Mouse (Mus musculus): ENCODE data around the gene Scaf8. TPM values are rescaled to one million over a fixed set of nuclear protein-coding genes. Genes with fewer than 3 reads are reported as not detected.
A peak's percentile ranks its signal among the peaks of the same experiment; 100 is the strongest.
"Not testable (repeated sequence)": the region's sequence is repeated elsewhere in the genome, so short reads cannot be mapped to it uniquely, and the experiment has no call there.

The Scaf8 gene
- polyA plus RNA-seq, 1 experiment: 15.8 TPM

- no peak overlapping the region for H3K27ac ChIP-seq (ENCODE audit: control insufficient read depth, insufficient read depth, low read depth, low read length, poor library complexity)
- no peak for TF ChIP-seq CTCF (IDR thresholded peaks at IDR 0.05; ENCODE audit: control insufficient read depth, insufficient read depth, low read length)
- TF ChIP-seq POLR2A (IDR thresholded peaks at IDR 0.05; ENCODE audit: borderline replicate concordance, control insufficient read depth, low read depth, low read length): no peak
- no peaks in the 10 kb centered on the region; the same call in 1 of the 2 replicates for H3K4me1 ChIP-seq (ENCODE audit: control insufficient read depth, insufficient read depth, low read length)
- H3K4me3 ChIP-seq (replicated peaks; ENCODE audit: control insufficient read depth, low read depth, low read length): no peak overlapping the region
- 43% methylated on average over 6 of the region's 6 CpGs for WGBS
Measured at GRCm38 (mm10) chr17:3104154-3104931, 10.4 kb upstream of the Scaf8 start.

GRCm38 (mm10) chr17:3105022-3105421 is 9.8 kb upstream of the Scaf8 start:
- TF ChIP-seq POLR2A (IDR thresholded peaks at IDR 0.05; ENCODE audit: borderline replicate concordance, control insufficient read depth, low read depth, low read length) (no peak), CTCF (IDR thresholded peaks at IDR 0.05; ENCODE audit: control insufficient read depth, insufficient read depth, low read length) (no peak)
- Histone ChIP-seq H3K27ac (ENCODE audit: control insufficient read depth, insufficient read depth, low read depth, low read length, poor library complexity) (no peak overlapping the region), H3K4me1 (ENCODE audit: control insufficient read depth, insufficient read depth, low read length) (no peaks in the 10 kb centered on the region; the same call in 1 of the 2 replicates), H3K4me3 (replicated peaks; ENCODE audit: control insufficient read depth, low read depth, low read length) (no peak overlapping the region)
- 76% methylated on average over 1 of the region's 1 CpGs for WGBS

GRCm38 (mm10) chr17:3113737-3114357 is 925 bp upstream of the Scaf8 start:
- no peak for TF ChIP-seq POLR2A (IDR thresholded peaks at IDR 0.05; ENCODE audit: borderline replicate concordance, control insufficient read depth, low read depth, low read length)
- TF ChIP-seq CTCF (IDR thresholded peaks at IDR 0.05; ENCODE audit: control insufficient read depth, insufficient read depth, low read length): no peak
- Histone ChIP-seq H3K27ac (ENCODE audit: control insufficient read depth, insufficient read depth, low read depth, low read length, poor library complexity) (peak overlapping the region; percentile 100), H3K4me1 (ENCODE audit: control insufficient read depth, insufficient read depth, low read length) (peaks cover 1% of the 10 kb centered on the region; the same call in 1 of the 2 replicates), H3K4me3 (replicated peaks; ENCODE audit: control insufficient read depth, low read depth, low read length) (peak overlapping the region; percentile 83)
- under 1% methylated on average over 16 of the region's 16 CpGs for WGBS

- no peak for TF ChIP-seq CTCF (IDR thresholded peaks at IDR 0.05; ENCODE audit: control insufficient read depth, insufficient read depth, low read length)
- peak; percentile 23; the same call in 1 of the 2 replicates for TF ChIP-seq POLR2A (IDR thresholded peaks at IDR 0.05; ENCODE audit: borderline replicate concordance, control insufficient read depth, low read depth, low read length)
- Histone ChIP-seq H3K27ac (ENCODE audit: control insufficient read depth, insufficient read depth, low read depth, low read length, poor library complexity) (peak overlapping the region; percentile 100), H3K4me3 (replicated peaks; ENCODE audit: control insufficient read depth, low read depth, low read length) (peak overlapping the region; percentile 83), H3K4me1 (ENCODE audit: control insufficient read depth, insufficient read depth, low read length) (peaks cover 1% of the 10 kb centered on the region; the same call in 1 of the 2 replicates)
- WGBS: under 1% methylated on average over 31 of the region's 31 CpGs
Measured at GRCm38 (mm10) chr17:3114358-3114719, 433 bp upstream of the Scaf8 start.

- Histone ChIP-seq H3K4me1 (ENCODE audit: control insufficient read depth, insufficient read depth, low read length) (peaks cover 1% of the 10 kb centered on the region; the same call in 1 of the 2 replicates), H3K4me3 (replicated peaks; ENCODE audit: control insufficient read depth, low read depth, low read length) (peak overlapping the region; percentile 83), H3K27ac (ENCODE audit: control insufficient read depth, insufficient read depth, low read depth, low read length, poor library complexity) (peak overlapping the region; percentile 100)
- 1% methylated on average over 46 of the region's 47 CpGs for whole genome bisulfite sequencing
- TF ChIP-seq POLR2A (IDR thresholded peaks at IDR 0.05; ENCODE audit: borderline replicate concordance, control insufficient read depth, low read depth, low read length): peak; percentile 42; the same call in 1 of the 2 replicates
- TF ChIP-seq CTCF (IDR thresholded peaks at IDR 0.05; ENCODE audit: control insufficient read depth, insufficient read depth, low read length): no peak
Measured at GRCm38 (mm10) chr17:3115380-3115974, 705 bp downstream of the Scaf8 start.

GRCm38 (mm10) chr17:3120949-3121348 is 6.2 kb downstream of the Scaf8 start:
- WGBS: 84% methylated on average over 8 of the region's 8 CpGs
- not testable (repeated sequence) for H3K27ac ChIP-seq (ENCODE audit: control insufficient read depth, insufficient read depth, low read depth, low read length, poor library complexity); H3K4me1 ChIP-seq (ENCODE audit: control insufficient read depth, insufficient read depth, low read length); H3K4me3 ChIP-seq (replicated peaks; ENCODE audit: control insufficient read depth, low read depth, low read length)

GRCm38 (mm10) chr17:3123581-3123980 is 8.8 kb downstream of the Scaf8 start:
- not testable (repeated sequence) for H3K4me3 ChIP-seq (replicated peaks; ENCODE audit: control insufficient read depth, low read depth, low read length); H3K4me1 ChIP-seq (ENCODE audit: control insufficient read depth, insufficient read depth, low read length); H3K27ac ChIP-seq (ENCODE audit: control insufficient read depth, insufficient read depth, low read depth, low read length, poor library complexity)
- 67% methylated on average over 1 of the region's 1 CpGs for WGBS

- TF ChIP-seq CTCF (IDR thresholded peaks at IDR 0.05; ENCODE audit: control insufficient read depth, insufficient read depth, low read length) (no peak), POLR2A (IDR thresholded peaks at IDR 0.05; ENCODE audit: borderline replicate concordance, control insufficient read depth, low read depth, low read length) (no peak)
- H3K4me1 ChIP-seq (ENCODE audit: control insufficient read depth, insufficient read depth, low read length): no peaks in the 10 kb centered on the region
Measured at GRCm38 (mm10) chr17:3128716-3129115, 13.9 kb downstream of the Scaf8 start.

More at GRCm38 (mm10) chr17:3128716-3129115, 13.9 kb downstream of the Scaf8 start:
- 86% methylated on average over 1 of the region's 1 CpGs for WGBS
- H3K4me3 ChIP-seq (replicated peaks; ENCODE audit: control insufficient read depth, low read depth, low read length): no peak overlapping the region
- no peak overlapping the region for H3K27ac ChIP-seq (ENCODE audit: control insufficient read depth, insufficient read depth, low read depth, low read length, poor library complexity)
